Mouse (Mus musculus): ENCODE measurements around the gene Traf5. TPM values are rescaled to one million over a fixed set of nuclear protein-coding genes. Genes with fewer than 3 reads are reported as not detected.

The Traf5 gene
- polyA plus RNA-seq, 1 experiment from 2014 or later: 4.4 TPM

GRCm38 (mm10) chr1:191947796-191948195, 144.6 kb downstream of the Traf5 start:
- DNase-seq (ENCODE audit: low spot score) (no peak), ATAC-seq (replicated peaks; ENCODE audit: low FRiP score) (no peak)
- H3K4me2 ChIP-seq (ENCODE audit: low read depth, low read length, severe bottlenecking): no peak overlapping the region
- 72% methylated on average over 8 of the region's 8 CpGs for WGBS
- no peak overlapping the region for H3K27ac ChIP-seq (ENCODE audit: low read depth, low read length)
- no peaks in the 10 kb centered on the region for H3K27me3 ChIP-seq (ENCODE audit: control insufficient read depth, insufficient read depth, low read length)
- no peaks in the 10 kb centered on the region for H3K9me3 ChIP-seq (ENCODE audit: control insufficient read depth, low read length)
- H3K9ac ChIP-seq (ENCODE audit: low read length): no peak overlapping the region
- no peaks in the 10 kb centered on the region; the same call in 1 of the 2 replicates for H3K4me1 ChIP-seq (replicated peaks; ENCODE audit: control insufficient read depth, insufficient read depth, low read length)
- H3K36me3 ChIP-seq (ENCODE audit: control insufficient read depth, insufficient read depth, low read length): no peaks in the 10 kb centered on the region
- H3K4me3 ChIP-seq (ENCODE audit: low read depth, low read length): no peak overlapping the region

Small RNA genes lying within 50 kb of the gene (microRNA-seq; reads per million reads assigned to microRNA genes)
- gene Mir3473c (ENCODE audit: insufficient number of aligned reads): not detected

Other genes with a start within 250 kb of the Traf5 start
- 2.2 and 2.7 TPM in 2 replicates for gene Slc30a1, start 185.8 kb downstream of the Traf5 start, polyA plus RNA-seq (2014; fragmentation: Nextera tagmentation; extraction: Ambion mirVana)
- 0.92 and 1.6 TPM in 2 replicates for gene Rd3, start 115.2 kb downstream of the Traf5 start, polyA plus RNA-seq (2014; fragmentation: Nextera tagmentation; extraction: Ambion mirVana)
- 17.4 and 18.1 TPM in 2 replicates for gene Rcor3, start 45.5 kb upstream of the Traf5 start, polyA plus RNA-seq (2014; fragmentation: Nextera tagmentation; extraction: Ambion mirVana)
- 0.35 and 0.45 TPM in 2 replicates for gene Kcnh1, start 98.2 kb upstream of the Traf5 start, polyA plus RNA-seq (2014; fragmentation: Nextera tagmentation; extraction: Ambion mirVana)

Measured in forebrain, embryonic 11.5 days (tissue).